Mouse (Mus musculus) intestine, embryonic 15.5 days (tissue): ENCODE measurements at regions not wholly inside any gene's neighbourhood (a gene's known extent, or its start where the extent isn't known, plus 50 kb on each side); places are given as distances from the start of the nearest gene placed in this dataset.

Source experiments
- ATAC-seq: fragments of 200-750 bp; cut with Nextera tagmentation; 2 replicates; pipeline ENCODE4 v1.8.0; 2017; ENCODE audit warnings: moderate TSS enrichment, moderate library complexity
- H3K27ac ChIP-seq: fragments of 300-500 bp; sonication (generic); 2 replicates; pipeline ENCODE4 v1.5.1; 2015; ENCODE audit warnings: mild to moderate bottlenecking, inconsistent platforms
- H3K27me3 ChIP-seq: fragments of 300-500 bp; sonication (generic); replicated peaks from 2 replicates; pipeline ENCODE4 v1.6.1; 2015; ENCODE audit warnings: inconsistent platforms
- H3K36me3 ChIP-seq: fragments of 300-500 bp; sonication (generic); 2 replicates; pipeline ENCODE4 v1.6.1; 2015; ENCODE audit warnings: inconsistent platforms
- H3K4me1 ChIP-seq: fragments of 300-500 bp; sonication (generic); replicated peaks from 2 replicates; pipeline ENCODE4 v1.6.1; 2015; ENCODE audit warnings: inconsistent platforms
- H3K4me2 ChIP-seq: fragments of 300-500 bp; sonication (generic); replicated peaks from 2 replicates; pipeline ENCODE4 v1.6.1; 2015; ENCODE audit warnings: mild to moderate bottlenecking, inconsistent platforms
- H3K4me3 ChIP-seq: fragments of 300-500 bp; sonication (generic); replicated peaks from 2 replicates; pipeline ENCODE4 v1.5.1; 2015; ENCODE audit warnings: inconsistent platforms
- H3K9ac ChIP-seq: fragments of 300-500 bp; sonication (generic); 2 replicates; pipeline ENCODE4 v1.6.1; 2015; ENCODE audit warnings: inconsistent platforms
- H3K9me3 ChIP-seq: fragments of 300-500 bp; sonication (generic); 2 replicates; pipeline ENCODE4 v1.6.1; 2016; ENCODE audit warnings: inconsistent platforms
- whole genome bisulfite sequencing: fragments of 180-500 bp; shearing (Covaris S2); methylation state at CpG from one replicate; pipeline ENCODE4 v1.1.7; 2015; 5-methylcytosine and 5-hydroxymethylcytosine counted together

GRCm38 (mm10) chr17:47267843-47268242 is 100.8 kb upstream of the Mrps10 start:
- no peak overlapping the region for H3K9ac ChIP-seq
- H3K9me3 ChIP-seq: no peaks in the 10 kb centered on the region
- WGBS: 90% methylated on average over 4 of the region's 4 CpGs
- H3K4me1 ChIP-seq: no peaks in the 10 kb centered on the region
- H3K27ac ChIP-seq: no peak overlapping the region
- H3K4me2 ChIP-seq: no peak overlapping the region
- no peaks in the 10 kb centered on the region for H3K27me3 ChIP-seq
- H3K4me3 ChIP-seq: no peak overlapping the region
- peaks cover 4% of the 10 kb centered on the region; the same call in 1 of the 2 replicates for H3K36me3 ChIP-seq
- no peak for ATAC-seq

GRCm38 (mm10) chr17:47267076-47267475 is 101.6 kb upstream of the Mrps10 start:
- H3K27ac ChIP-seq: no peak overlapping the region
- no peaks in the 10 kb centered on the region for H3K27me3 ChIP-seq
- H3K4me1 ChIP-seq: no peaks in the 10 kb centered on the region
- no peaks in the 10 kb centered on the region for H3K9me3 ChIP-seq
- no peak overlapping the region for H3K4me3 ChIP-seq
- 93% methylated on average over 13 of the region's 13 CpGs for WGBS
- H3K9ac ChIP-seq: no peak overlapping the region
- peaks cover 4% of the 10 kb centered on the region; the same call in 1 of the 2 replicates for H3K36me3 ChIP-seq
- H3K4me2 ChIP-seq: no peak overlapping the region
- no peak for ATAC-seq

- no peak overlapping the region for H3K9ac ChIP-seq
- ATAC-seq: no peak
- no peak overlapping the region for H3K27ac ChIP-seq
- no peaks in the 10 kb centered on the region for H3K9me3 ChIP-seq
- no peak overlapping the region for H3K4me3 ChIP-seq
- WGBS: 95% methylated on average over 7 of the region's 7 CpGs
- no peak overlapping the region for H3K4me2 ChIP-seq
- no peaks in the 10 kb centered on the region for H3K4me1 ChIP-seq
- H3K36me3 ChIP-seq: peaks cover 4% of the 10 kb centered on the region; the same call in 1 of the 2 replicates
- H3K27me3 ChIP-seq: no peaks in the 10 kb centered on the region
Observed at GRCm38 (mm10) chr17:47266335-47266734, 102.4 kb upstream of the Mrps10 start.

GRCm38 (mm10) chr17:47262986-47263385 is 105.7 kb upstream of the Mrps10 start:
- peaks cover 2% of the 10 kb centered on the region; the same call in 1 of the 2 replicates for H3K36me3 ChIP-seq
- H3K4me1 ChIP-seq: no peaks in the 10 kb centered on the region
- no peak overlapping the region for H3K4me3 ChIP-seq
- ATAC-seq: no peak
- H3K4me2 ChIP-seq: no peak overlapping the region
- H3K9me3 ChIP-seq: no peaks in the 10 kb centered on the region
- no peak overlapping the region for H3K9ac ChIP-seq
- H3K27ac ChIP-seq: no peak overlapping the region
- H3K27me3 ChIP-seq: no peaks in the 10 kb centered on the region
- 84% methylated on average over 9 of the region's 9 CpGs for whole genome bisulfite sequencing

GRCm38 (mm10) chr17:47262141-47262540 is 106.5 kb upstream of the Mrps10 start:
- no peak overlapping the region for H3K4me2 ChIP-seq
- no peaks in the 10 kb centered on the region for H3K4me1 ChIP-seq
- no peak overlapping the region for H3K4me3 ChIP-seq
- no peaks in the 10 kb centered on the region for H3K27me3 ChIP-seq
- H3K27ac ChIP-seq: no peak overlapping the region
- no peaks in the 10 kb centered on the region for H3K9me3 ChIP-seq
- H3K36me3 ChIP-seq: no peaks in the 10 kb centered on the region
- H3K9ac ChIP-seq: no peak overlapping the region
- WGBS: 93% methylated on average over 5 of the region's 5 CpGs
- no peak for ATAC-seq

- H3K27ac ChIP-seq: no peak overlapping the region
- no peak for ATAC-seq
- no peaks in the 10 kb centered on the region for H3K9me3 ChIP-seq
- H3K36me3 ChIP-seq: no peaks in the 10 kb centered on the region
- no peaks in the 10 kb centered on the region for H3K27me3 ChIP-seq
- 80% methylated on average over 4 of the region's 4 CpGs for WGBS
- H3K9ac ChIP-seq: no peak overlapping the region
- H3K4me1 ChIP-seq: no peaks in the 10 kb centered on the region
- H3K4me3 ChIP-seq: no peak overlapping the region
- no peak overlapping the region for H3K4me2 ChIP-seq
Observed at GRCm38 (mm10) chr17:47260976-47261375, 107.7 kb upstream of the Mrps10 start.

- Histone ChIP-seq H3K9me3 (no peaks in the 10 kb centered on the region), H3K4me2 (no peak overlapping the region), H3K36me3 (no peaks in the 10 kb centered on the region), H3K27ac (no peak overlapping the region), H3K9ac (no peak overlapping the region), H3K4me3 (no peak overlapping the region), H3K4me1 (no peaks in the 10 kb centered on the region), H3K27me3 (no peaks in the 10 kb centered on the region)
- no peak for ATAC-seq
- WGBS: 98% methylated on average over 2 of the region's 2 CpGs
Observed at GRCm38 (mm10) chr17:47258296-47258695, 110.4 kb upstream of the Mrps10 start.

GRCm38 (mm10) chr17:47255209-47255608 is 113.5 kb upstream of the Mrps10 start:
- no peaks in the 10 kb centered on the region for H3K27me3 ChIP-seq
- H3K4me1 ChIP-seq: no peaks in the 10 kb centered on the region
- H3K4me2 ChIP-seq: no peak overlapping the region
- 73% methylated on average over 8 of the region's 8 CpGs for WGBS
- H3K27ac ChIP-seq: no peak overlapping the region
- no peak for ATAC-seq
- 0 out of 2 replicates have a peak, but pooled peaks cover 3% of the 10 kb centered on the region for H3K36me3 ChIP-seq
- no peak overlapping the region for H3K4me3 ChIP-seq
- H3K9me3 ChIP-seq: no peaks in the 10 kb centered on the region
- no peak overlapping the region for H3K9ac ChIP-seq

- Histone ChIP-seq H3K27me3 (no peaks in the 10 kb centered on the region), H3K27ac (no peak overlapping the region), H3K9me3 (no peaks in the 10 kb centered on the region), H3K36me3 (0 out of 2 replicates have a peak, but pooled peaks cover 3% of the 10 kb centered on the region), H3K4me1 (no peaks in the 10 kb centered on the region), H3K9ac (no peak overlapping the region), H3K4me3 (no peak overlapping the region), H3K4me2 (no peak overlapping the region)
- no peak for ATAC-seq
- WGBS: 85% methylated on average over 11 of the region's 11 CpGs
Observed at GRCm38 (mm10) chr17:47254026-47254425, 114.7 kb upstream of the Mrps10 start.

GRCm38 (mm10) chr17:47250001-47250400 is 118.7 kb upstream of the Mrps10 start:
- WGBS: 81% methylated on average over 4 of the region's 4 CpGs
- H3K4me3 ChIP-seq: no peak overlapping the region
- no peaks in the 10 kb centered on the region; the same call in 1 of the 2 replicates for H3K4me1 ChIP-seq
- no peak overlapping the region for H3K27ac ChIP-seq
- H3K9ac ChIP-seq: no peak overlapping the region
- H3K9me3 ChIP-seq: no peaks in the 10 kb centered on the region
- no peak for ATAC-seq
- no peak overlapping the region for H3K4me2 ChIP-seq
- no peaks in the 10 kb centered on the region for H3K27me3 ChIP-seq
- 0 out of 2 replicates have a peak, but pooled peaks cover 3% of the 10 kb centered on the region for H3K36me3 ChIP-seq

- H3K9me3 ChIP-seq: no peaks in the 10 kb centered on the region
- H3K36me3 ChIP-seq: 0 out of 2 replicates have a peak, but pooled peaks cover 3% of the 10 kb centered on the region
- WGBS: 85% methylated on average over 9 of the region's 9 CpGs
- H3K9ac ChIP-seq: no peak overlapping the region
- H3K4me1 ChIP-seq: no peaks in the 10 kb centered on the region; the same call in 1 of the 2 replicates
- H3K27ac ChIP-seq: no peak overlapping the region
- no peak for ATAC-seq
- no peak overlapping the region for H3K4me2 ChIP-seq
- H3K4me3 ChIP-seq: no peak overlapping the region
- no peaks in the 10 kb centered on the region for H3K27me3 ChIP-seq
Observed at GRCm38 (mm10) chr17:47249176-47249575, 119.5 kb upstream of the Mrps10 start.

- 0 out of 2 replicates have a peak, but pooled peaks cover 3% of the 10 kb centered on the region for H3K36me3 ChIP-seq
- no peak for ATAC-seq
- H3K4me2 ChIP-seq: no peak overlapping the region
- 61% methylated on average over 3 of the region's 3 CpGs for WGBS
- H3K9ac ChIP-seq: no peak overlapping the region
- H3K4me1 ChIP-seq: no peaks in the 10 kb centered on the region; the same call in 1 of the 2 replicates
- no peaks in the 10 kb centered on the region for H3K9me3 ChIP-seq
- no peak overlapping the region for H3K27ac ChIP-seq
- H3K27me3 ChIP-seq: no peaks in the 10 kb centered on the region
- H3K4me3 ChIP-seq: no peak overlapping the region
Observed at GRCm38 (mm10) chr17:47248053-47248452, 120.6 kb upstream of the Mrps10 start.

- H3K4me3 ChIP-seq: no peak overlapping the region
- H3K9ac ChIP-seq: no peak overlapping the region
- WGBS: 76% methylated on average over 5 of the region's 5 CpGs
- H3K9me3 ChIP-seq: no peaks in the 10 kb centered on the region
- no peaks in the 10 kb centered on the region; the same call in 1 of the 2 replicates for H3K4me1 ChIP-seq
- 0 out of 2 replicates have a peak, but pooled peaks cover 3% of the 10 kb centered on the region for H3K36me3 ChIP-seq
- no peak overlapping the region for H3K4me2 ChIP-seq
- H3K27me3 ChIP-seq: no peaks in the 10 kb centered on the region
- H3K27ac ChIP-seq: no peak overlapping the region
- ATAC-seq: no peak
Observed at GRCm38 (mm10) chr17:47247516-47247915, 121.2 kb upstream of the Mrps10 start.
